Mouse (Mus musculus) kidney, embryonic 14.5 days (tissue): ENCODE results near the gene Dnlz. TPM values are rescaled to one million over a fixed set of nuclear protein-coding genes. Genes with fewer than 3 reads are reported as not detected.

Experiments
- ATAC-seq: fragments of 200-750 bp; cut with Nextera tagmentation; 2 replicates; pipeline ENCODE4 v1.8.0; 2017; ENCODE audit warnings: moderate number of reproducible peaks, mild to moderate bottlenecking, moderate TSS enrichment, moderate library complexity; ENCODE audit not compliant: low FRiP score, low TSS enrichment
- H3K27ac ChIP-seq: fragments of 300-500 bp; sonication (generic); 2 replicates; pipeline ENCODE4 v1.5.1; 2014; ENCODE audit warnings: low read depth, mild to moderate bottlenecking, low read length, moderate library complexity, mixed read lengths
- H3K27me3 ChIP-seq: fragments of 300-500 bp; sonication (generic); 2 replicates; pipeline ENCODE4 v1.6.1; 2014; ENCODE audit warnings: mild to moderate bottlenecking, low read length; ENCODE audit not compliant: control insufficient read depth, insufficient read depth
- H3K36me3 ChIP-seq: fragments of 300-500 bp; sonication (generic); 2 replicates; pipeline ENCODE4 v1.6.1; 2014; ENCODE audit warnings: low read length, mixed read lengths; ENCODE audit not compliant: control insufficient read depth, insufficient read depth
- H3K4me1 ChIP-seq: fragments of 300-500 bp; sonication (generic); 2 replicates; pipeline ENCODE4 v1.6.1; 2014; ENCODE audit warnings: low read length, mixed read lengths; ENCODE audit not compliant: control insufficient read depth, insufficient read depth
- H3K4me2 ChIP-seq: fragments of 300-500 bp; sonication (generic); replicated peaks from 2 replicates; pipeline ENCODE4 v1.6.1; 2014; ENCODE audit warnings: low read depth, mild to moderate bottlenecking, low read length
- H3K4me3 ChIP-seq: fragments of 300-500 bp; sonication (generic); 2 replicates; pipeline ENCODE4 v1.5.1; 2014; ENCODE audit warnings: mild to moderate bottlenecking, low read length
- H3K9ac ChIP-seq: fragments of 300-500 bp; sonication (generic); 2 replicates; pipeline ENCODE4 v1.6.1; 2014; ENCODE audit warnings: low read depth, mild to moderate bottlenecking, low read length, moderate library complexity
- H3K9me3 ChIP-seq: fragments of 300-500 bp; sonication (generic); 2 replicates; pipeline ENCODE4 v1.6.1; 2016; ENCODE audit warnings: low read length; ENCODE audit not compliant: control insufficient read depth
- WGBS: fragments of 180-500 bp; shearing (Covaris S2); extraction: QIAGEN DNeasy Blood & Tissue Kit; methylation state at CpG from one replicate; pipeline ENCODE4 v1.1.7; 2014; 5-methylcytosine and 5-hydroxymethylcytosine counted together
- polyA plus RNA-seq: library from polyadenylated mRNA; unstranded; fragments of >200 nt; fragmentation: Nextera tagmentation; extraction: Ambion mirVana; gene quantifications from 2 replicates; pipeline ENCODE4 v1.2.1, GENCODE M21; 2014

Gene Dnlz
- polyA plus RNA-seq, 1 experiment from 2014 or later: 33.3 TPM

DNA sequence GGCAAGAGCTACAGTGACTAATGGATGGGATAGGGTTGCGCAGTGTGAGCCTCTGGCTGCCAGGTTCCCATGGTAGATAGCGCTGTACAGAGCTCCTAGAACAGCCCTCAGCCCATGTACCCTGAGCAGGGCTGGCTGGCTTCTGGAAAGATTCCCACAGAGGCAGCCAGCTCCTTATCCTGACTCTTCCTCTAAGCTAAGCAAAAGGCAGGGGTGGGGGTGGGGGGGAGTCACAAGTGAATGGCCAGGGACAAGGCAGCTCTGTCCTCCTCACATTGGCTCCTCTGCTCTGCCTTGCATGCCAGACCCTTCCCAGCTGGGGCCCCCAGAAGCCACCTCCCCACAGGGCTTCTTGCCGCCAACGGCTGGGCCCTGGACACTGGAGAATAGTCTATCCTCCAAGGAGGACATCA, 21.8 kb downstream of the Dnlz start:
- H3K36me3 ChIP-seq: peaks cover 59% of the 10 kb centered on the region
- no peaks in the 10 kb centered on the region for H3K9me3 ChIP-seq
- WGBS: 91% methylated on average over 4 of the region's 4 CpGs
- no peaks in the 10 kb centered on the region for H3K4me1 ChIP-seq
- H3K4me2 ChIP-seq: 0 out of 2 replicates have a peak overlapping the region, but pooled peaks have one; percentile 6
- H3K27me3 ChIP-seq: no peaks in the 10 kb centered on the region
- no peak overlapping the region for H3K4me3 ChIP-seq
- no peak overlapping the region for H3K9ac ChIP-seq
- no peak for ATAC-seq
- H3K27ac ChIP-seq: peak overlapping the region; percentile 15

DNA sequence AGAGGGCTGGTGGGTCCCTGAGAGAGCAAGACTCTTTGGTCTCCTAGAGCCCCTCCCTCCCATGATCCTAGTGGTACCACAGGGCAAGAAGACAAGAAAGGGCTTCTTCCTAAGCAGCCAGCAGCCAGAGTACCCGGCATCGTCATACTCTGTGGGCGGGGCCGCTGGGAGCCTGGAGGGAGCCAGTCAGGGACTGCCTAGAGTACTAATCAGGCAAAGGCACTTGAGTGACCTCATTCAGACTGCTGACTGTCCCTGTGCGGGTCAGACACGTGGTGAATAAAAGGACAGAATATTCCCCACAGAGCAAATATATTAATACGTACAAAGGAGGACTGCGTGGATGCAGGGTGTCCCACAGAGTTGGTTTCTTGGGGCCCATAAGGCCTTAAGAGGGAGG, 22.5 kb downstream of the Dnlz start:
- Histone ChIP-seq H3K9me3 (no peaks in the 10 kb centered on the region), H3K27me3 (no peaks in the 10 kb centered on the region), H3K4me1 (no peaks in the 10 kb centered on the region), H3K36me3 (peaks cover 66% of the 10 kb centered on the region), H3K27ac (peak overlapping the region; percentile 15; the same call in 1 of the 2 replicates), H3K4me2 (no peak overlapping the region), H3K9ac (no peak overlapping the region), H3K4me3 (no peak overlapping the region)
- WGBS: 71% methylated on average over 8 of the region's 8 CpGs
- no peak for ATAC-seq

DNA sequence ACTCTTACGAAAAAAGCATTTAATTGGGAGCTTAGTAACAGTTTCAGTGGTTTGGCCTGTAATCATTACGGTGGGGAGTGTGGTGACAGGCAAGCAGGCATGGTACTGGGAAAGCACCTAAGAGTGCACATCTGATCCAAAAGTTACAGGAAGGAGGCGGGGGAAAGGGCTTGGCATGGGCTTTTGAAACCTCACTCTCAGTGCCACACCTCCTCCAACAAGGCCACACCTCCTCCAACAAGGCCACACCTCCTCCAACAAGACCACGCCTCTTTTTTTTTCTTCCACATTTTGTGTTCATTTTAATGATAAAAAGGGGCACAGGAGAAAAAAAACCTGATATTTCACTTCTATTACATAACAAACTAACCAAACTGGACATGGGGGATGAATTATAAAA, 24.1 kb downstream of the Dnlz start:
- WGBS: 88% methylated on average over 4 of the region's 4 CpGs
- H3K9ac ChIP-seq: no peak overlapping the region
- no peaks in the 10 kb centered on the region for H3K27me3 ChIP-seq
- H3K4me1 ChIP-seq: no peaks in the 10 kb centered on the region
- no peak for ATAC-seq
- no peak overlapping the region for H3K27ac ChIP-seq
- H3K36me3 ChIP-seq: peaks cover 79% of the 10 kb centered on the region
- H3K4me2 ChIP-seq: no peak overlapping the region
- no peaks in the 10 kb centered on the region for H3K9me3 ChIP-seq
- H3K4me3 ChIP-seq: no peak overlapping the region

DNA sequence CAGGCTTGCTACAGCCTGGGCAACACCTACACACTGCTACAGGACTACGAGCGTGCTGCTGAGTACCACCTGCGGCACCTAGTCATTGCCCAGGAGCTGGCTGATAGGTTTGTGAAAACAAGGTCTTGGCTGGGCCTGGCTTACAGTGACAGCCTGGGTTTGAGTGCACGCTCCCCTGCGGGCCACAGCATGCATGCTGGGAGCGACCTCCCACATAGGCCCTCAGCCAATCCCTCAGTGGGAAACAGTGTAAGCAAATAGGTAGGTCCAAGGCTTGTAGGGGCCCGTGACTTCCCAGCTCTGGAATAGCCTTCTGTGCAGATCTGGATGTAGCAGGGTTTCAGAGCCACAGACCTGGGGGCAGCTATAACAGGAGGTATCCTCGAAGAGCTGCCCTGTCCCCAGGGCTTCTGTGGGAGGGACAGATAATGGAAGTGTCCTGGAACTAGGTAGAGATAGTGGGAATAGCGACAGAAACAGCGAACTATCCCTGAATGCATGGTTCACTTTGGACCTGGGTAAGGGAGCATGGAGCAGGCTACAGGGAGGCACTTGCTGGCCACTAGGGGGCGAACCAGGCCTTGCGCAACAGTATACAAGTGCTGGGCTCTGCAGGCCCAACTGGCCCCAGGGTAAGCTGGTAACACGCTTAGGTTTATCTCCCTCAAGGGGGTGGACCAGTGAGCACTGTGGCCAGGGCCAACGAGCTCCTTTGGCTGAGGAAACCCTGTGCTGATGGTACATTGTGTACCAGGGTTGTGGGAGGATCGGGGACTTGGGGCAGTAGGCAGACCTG, 26.3 kb downstream of the Dnlz start:
- Histone ChIP-seq H3K4me3 (no peak overlapping the region), H3K27me3 (no peaks in the 10 kb centered on the region), H3K27ac (no peak overlapping the region), H3K9ac (no peak overlapping the region), H3K4me1 (no peaks in the 10 kb centered on the region), H3K36me3 (peaks cover 72% of the 10 kb centered on the region), H3K4me2 (no peak overlapping the region), H3K9me3 (no peaks in the 10 kb centered on the region)
- ATAC-seq: peak; percentile 73
- 71% methylated on average over 15 of the region's 15 CpGs for WGBS

DNA sequence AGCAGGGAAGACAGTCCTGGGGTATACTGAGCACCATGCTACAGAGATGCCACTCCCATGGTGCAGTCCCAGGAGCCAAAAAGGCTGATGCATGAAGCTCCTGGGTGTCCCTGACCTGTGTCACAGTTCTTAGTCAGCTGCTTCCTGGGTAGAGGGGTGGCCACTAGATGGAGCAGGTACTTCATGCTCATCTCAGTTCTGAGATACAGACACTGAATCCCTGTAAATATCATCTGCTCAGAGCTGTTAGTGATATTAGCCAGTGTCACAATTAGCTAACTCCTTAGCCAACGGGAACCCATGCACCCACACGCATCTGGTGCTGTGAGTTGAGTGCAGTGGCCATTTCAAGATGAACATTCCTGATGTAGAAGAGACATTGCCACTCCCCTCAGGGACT, 27.0 kb downstream of the Dnlz start:
- H3K4me1 ChIP-seq: no peaks in the 10 kb centered on the region
- H3K27ac ChIP-seq: no peak overlapping the region
- no peaks in the 10 kb centered on the region for H3K9me3 ChIP-seq
- H3K9ac ChIP-seq: no peak overlapping the region
- WGBS: 92% methylated on average over 2 of the region's 2 CpGs
- ATAC-seq: no peak
- no peak overlapping the region for H3K4me2 ChIP-seq
- peaks cover 66% of the 10 kb centered on the region for H3K36me3 ChIP-seq
- H3K4me3 ChIP-seq: no peak overlapping the region
- H3K27me3 ChIP-seq: no peaks in the 10 kb centered on the region

DNA sequence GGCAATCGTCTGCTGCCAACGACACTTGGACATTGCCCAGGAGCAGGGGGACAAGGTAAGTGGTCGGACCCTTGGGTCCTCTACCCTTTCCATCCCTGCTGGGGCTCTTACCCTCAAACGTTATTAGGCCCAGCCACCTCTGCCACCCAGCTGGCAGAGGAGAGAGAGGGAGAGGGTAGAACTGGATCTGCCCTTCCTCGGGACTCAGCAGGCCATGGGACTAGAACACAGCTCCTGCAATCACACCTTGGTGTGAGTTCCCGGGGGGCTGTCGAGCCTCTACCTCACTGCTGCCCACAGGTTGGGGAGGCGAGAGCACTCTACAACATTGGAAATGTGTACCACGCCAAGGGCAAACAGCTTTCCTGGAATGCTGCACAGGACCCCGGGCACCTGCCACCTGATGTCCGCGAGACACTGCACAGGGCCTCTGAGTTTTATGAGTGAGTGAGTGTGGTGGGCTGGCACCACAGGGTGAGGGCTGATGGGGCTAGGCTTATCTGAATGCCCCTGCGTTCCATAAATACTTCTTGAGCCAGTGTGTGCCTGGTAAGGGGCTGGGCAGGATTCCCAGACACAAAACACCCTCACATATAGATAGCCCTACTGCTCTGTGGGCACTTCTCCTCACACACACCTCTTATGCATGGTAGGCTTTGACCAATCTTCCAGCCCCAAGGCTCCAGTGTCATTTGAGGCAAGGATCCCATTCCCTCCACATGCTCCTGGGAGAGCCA, 28.2 kb downstream of the Dnlz start:
- no peak overlapping the region for H3K4me2 ChIP-seq
- H3K27me3 ChIP-seq: no peaks in the 10 kb centered on the region
- no peak overlapping the region for H3K4me3 ChIP-seq
- H3K36me3 ChIP-seq: peaks cover 56% of the 10 kb centered on the region
- H3K27ac ChIP-seq: no peak overlapping the region
- ATAC-seq: no peak
- 91% methylated on average over 13 of the region's 13 CpGs for WGBS
- no peak overlapping the region for H3K9ac ChIP-seq
- no peaks in the 10 kb centered on the region for H3K4me1 ChIP-seq
- no peaks in the 10 kb centered on the region for H3K9me3 ChIP-seq

DNA sequence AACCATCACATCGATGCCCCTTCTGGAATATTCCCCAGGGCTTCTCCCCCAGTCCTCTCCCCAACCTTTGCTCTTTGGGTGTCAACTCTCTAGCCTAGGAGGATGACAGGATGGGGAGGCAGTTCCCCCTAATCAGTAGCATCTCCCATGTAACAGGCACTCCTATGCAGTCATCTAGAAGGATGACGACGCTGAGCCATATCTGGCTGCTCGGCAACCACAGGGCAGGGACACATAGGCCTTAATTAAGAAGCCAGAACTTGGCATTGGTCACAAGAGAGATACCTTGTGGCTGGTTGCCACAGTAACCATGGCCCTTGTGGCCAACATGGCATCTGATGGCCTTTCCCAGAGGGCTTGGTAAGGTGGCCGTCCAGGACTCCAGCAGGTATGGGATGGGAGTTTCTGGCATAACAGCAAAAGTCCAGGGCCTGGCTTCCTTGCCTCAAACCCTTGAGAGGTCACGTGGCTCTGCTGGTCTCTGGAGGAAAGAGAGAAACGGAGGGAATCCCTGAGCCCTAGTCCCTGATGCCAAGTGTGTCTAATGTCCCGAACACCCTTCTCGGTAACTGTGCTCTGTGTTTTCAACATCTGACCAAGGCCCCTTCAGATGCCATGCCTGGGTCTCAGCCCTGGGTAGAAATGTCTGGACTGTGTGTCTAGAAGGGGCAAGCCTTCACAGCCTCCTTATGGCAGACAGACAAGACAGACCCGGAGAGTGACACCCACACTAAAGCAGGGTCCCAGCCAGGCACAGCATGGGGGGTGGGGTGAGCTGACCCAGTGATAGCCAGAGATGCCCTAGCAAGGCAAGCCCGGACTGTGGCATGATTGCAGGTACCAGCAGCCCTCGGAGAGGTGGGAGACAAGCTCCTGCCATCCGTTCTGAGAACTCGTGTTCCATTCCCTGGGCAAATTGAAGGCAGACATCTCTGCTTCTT, 31.4 kb downstream of the Dnlz start:
- Histone ChIP-seq H3K4me2 (no peak overlapping the region), H3K27ac (no peak overlapping the region), H3K27me3 (no peaks in the 10 kb centered on the region), H3K36me3 (peaks cover 34% of the 10 kb centered on the region), H3K4me3 (no peak overlapping the region), H3K9me3 (no peaks in the 10 kb centered on the region), H3K9ac (no peak overlapping the region), H3K4me1 (peaks cover 19% of the 10 kb centered on the region)
- ATAC-seq: no peak
- WGBS: 86% methylated on average over 14 of the region's 14 CpGs

DNA sequence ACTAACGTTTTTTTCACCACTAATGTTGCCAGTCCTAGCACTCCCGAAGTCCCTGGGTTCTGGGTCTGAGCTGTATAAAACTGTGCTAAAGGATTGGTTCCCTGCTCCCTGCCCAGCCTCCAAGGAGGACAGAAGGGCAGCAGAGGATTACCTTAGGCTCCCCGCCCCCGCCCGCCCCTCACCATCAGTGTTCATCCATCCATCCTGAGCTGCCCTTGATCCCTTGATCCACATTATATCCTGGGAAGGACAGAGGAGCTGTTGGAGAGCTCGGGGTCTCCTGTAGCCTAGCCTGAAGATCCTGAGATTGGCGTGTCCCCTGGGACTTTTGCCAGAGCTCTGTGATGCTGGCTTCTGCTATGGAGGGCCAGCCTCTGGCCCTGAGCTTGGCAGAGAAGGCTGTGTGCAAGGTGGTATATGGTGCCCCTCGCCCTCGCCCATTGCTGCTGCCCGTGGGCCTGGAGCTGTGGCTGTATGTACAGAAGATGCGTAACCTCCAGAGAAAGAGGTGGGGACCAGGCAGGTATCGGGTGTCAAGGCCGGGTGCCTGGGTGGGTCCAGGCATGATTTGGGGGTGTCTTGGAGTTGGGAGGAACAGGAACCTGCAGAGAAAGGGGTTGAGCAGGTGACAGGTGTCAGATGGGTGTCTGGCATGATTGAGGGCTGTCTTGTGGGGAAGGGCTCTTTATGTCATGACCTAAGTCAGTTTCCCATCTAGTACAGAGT, 32.2 kb downstream of the Dnlz start:
- no peak overlapping the region for H3K4me3 ChIP-seq
- ATAC-seq: no peak
- no peaks in the 10 kb centered on the region for H3K27me3 ChIP-seq
- peaks cover 26% of the 10 kb centered on the region for H3K36me3 ChIP-seq
- 88% methylated on average over 13 of the region's 13 CpGs for WGBS
- no peak overlapping the region for H3K9ac ChIP-seq
- H3K4me2 ChIP-seq: no peak overlapping the region
- H3K9me3 ChIP-seq: no peaks in the 10 kb centered on the region
- peaks cover 23% of the 10 kb centered on the region for H3K4me1 ChIP-seq
- H3K27ac ChIP-seq: no peak overlapping the region
